Mouse (Mus musculus): ENCODE measurements around the gene Zmynd8.

DNA sequence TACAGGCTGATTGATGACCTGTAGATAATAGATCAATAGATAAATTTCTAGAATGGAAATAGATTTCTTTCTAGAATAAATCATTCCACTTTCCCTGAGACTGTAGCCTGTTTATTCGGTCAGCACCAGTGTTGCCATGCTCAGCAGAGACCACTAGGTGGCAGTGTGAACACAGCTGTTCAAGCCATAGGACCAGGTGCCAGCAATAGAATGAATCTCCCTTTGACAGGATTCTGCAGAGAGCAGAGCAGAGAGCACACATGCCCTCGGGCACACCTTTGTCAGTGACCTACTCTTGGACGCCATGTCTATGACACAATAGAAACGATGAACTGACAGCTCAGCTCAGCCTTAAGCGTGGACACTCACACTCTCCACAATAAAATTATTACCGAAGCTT lies 119.9 kb downstream of the Zmynd8 start:
- TF ChIP-seq CTCF (IDR thresholded peaks at IDR 0.05; ENCODE audit: low read depth): peak; percentile 97
- TF ChIP-seq EP300 (IDR thresholded peaks at IDR 0.05; ENCODE audit: low read depth): no peak

Data from heart, postnatal 0 days (tissue).